Mouse (Mus musculus) brain, embryonic 14.5 days (tissue): Measurements from ENCODE around the gene Plekho2.

Source experiments
- CTCF ChIP-seq: fragments of 200-500 bp; IDR thresholded peaks from 2 replicates; pipeline ENCODE4 v1.5.1; 2012; ENCODE audit warnings: inconsistent platforms, mild to moderate bottlenecking, moderate library complexity, borderline replicate concordance; ENCODE audit not compliant: insufficient read depth, insufficient read length; ENCODE audit errors: extremely low read depth
- POLR2A ChIP-seq: fragments of 200-500 bp; IDR thresholded peaks from 2 replicates; pipeline ENCODE4 v1.6.1; 2012; ENCODE audit warnings: mild to moderate bottlenecking, inconsistent platforms, borderline replicate concordance; ENCODE audit not compliant: poor library complexity, insufficient read depth, insufficient read length, severe bottlenecking; ENCODE audit errors: extremely low read depth

DNA sequence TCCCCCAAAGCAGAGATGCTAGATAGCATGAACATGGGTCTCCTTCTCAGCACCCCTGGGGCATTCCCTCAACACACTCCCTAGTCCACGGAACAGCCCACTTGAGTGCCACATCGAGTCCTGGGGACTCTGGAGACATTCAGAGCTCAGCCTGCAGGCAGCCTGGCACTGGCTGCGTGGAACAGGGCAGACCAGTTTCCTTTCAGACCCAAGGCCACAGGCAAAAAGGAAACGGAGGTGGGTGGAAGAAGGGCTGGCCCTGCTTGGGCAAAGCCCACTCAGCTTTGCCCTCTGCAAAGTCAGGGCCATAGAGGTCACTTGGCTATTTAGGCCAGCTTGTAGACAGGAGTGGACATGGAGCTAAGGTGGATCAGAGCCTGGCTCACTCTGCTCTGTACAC is 32.0 kb downstream of the Plekho2 start:
- TF ChIP-seq CTCF, result no peak
- TF ChIP-seq POLR2A, result no peak
